18 mouse cellular contexts compared by ENCODE assay signal in the genomic region with DNA sequence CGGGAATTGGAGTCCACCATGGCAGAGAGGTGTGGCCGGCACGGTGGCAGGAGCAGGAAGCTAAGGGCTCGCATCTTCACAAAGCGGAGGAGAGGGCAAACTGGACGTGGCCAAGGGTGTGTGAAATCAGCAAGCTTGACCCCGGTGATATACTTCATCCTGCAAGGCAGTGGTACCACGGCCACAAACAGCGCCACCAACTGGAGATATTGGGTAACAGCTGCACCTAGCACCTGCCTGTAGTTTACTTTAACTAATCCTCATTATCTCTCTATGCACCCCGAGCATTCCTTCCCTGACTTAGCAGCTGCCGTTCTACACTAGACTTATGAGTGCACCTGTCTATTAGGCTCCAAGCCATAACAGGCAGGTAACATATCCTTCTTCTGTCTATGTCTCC.
"Had no signal": no experiment of that assay in that cellular context is flagged by ENCODE, and none has a peak within 500 bp of the region (broad histone marks: within the 10 kb centered on the region; RNA-seq: fewer than 3 reads in every experiment).

No protein-coding gene starts in this region.

- H3K27ac ChIP-seq: kidney, embryonic 15.5 days; limb, embryonic 12.5 days; liver, embryonic 13.5 days; lung, embryonic 15.5 days; macrophage; midbrain, embryonic 13.5 days; neural tube, embryonic 12.5 days; stomach, embryonic 15.5 days had no signal

- H3K27me3 ChIP-seq: kidney, embryonic 15.5 days; limb, embryonic 12.5 days; liver, embryonic 13.5 days; lung, embryonic 15.5 days; midbrain, embryonic 13.5 days; neural tube, embryonic 12.5 days; stomach, embryonic 15.5 days had no signal

- H3K4me3 ChIP-seq: kidney, embryonic 15.5 days; limb, embryonic 12.5 days; liver, embryonic 13.5 days; lung, embryonic 15.5 days; midbrain, embryonic 13.5 days; neural tube, embryonic 12.5 days; stomach, embryonic 15.5 days had no signal

- H3K36me3 ChIP-seq: kidney, embryonic 15.5 days; limb, embryonic 12.5 days; liver, embryonic 13.5 days; lung, embryonic 15.5 days; midbrain, embryonic 13.5 days; neural tube, embryonic 12.5 days; stomach, embryonic 15.5 days had no signal

- H3K9me3 ChIP-seq: kidney, embryonic 15.5 days; lung, embryonic 15.5 days; neural tube, embryonic 12.5 days; stomach, embryonic 15.5 days had no signal

- H3K4me1 ChIP-seq: kidney, embryonic 15.5 days; limb, embryonic 12.5 days; liver, embryonic 13.5 days; lung, embryonic 15.5 days; midbrain, embryonic 13.5 days; neural tube, embryonic 12.5 days; stomach, embryonic 15.5 days had no signal

- DNase-seq: kidney, adult 2 months; kidney, postnatal 25 days; layer of hippocampus, adult 9-11 months; liver; liver, embryonic 13.5 days; liver, postnatal 0 days; lung, postnatal 14 days; right cerebral cortex, postnatal 4 days; spleen, adult 18-20 months; thymus, adult 18-20 months; thymus, postnatal 14 days had no signal
